Mouse (Mus musculus): Measurements from ENCODE around the gene Gabbr1. TPM values are rescaled to one million over a fixed set of nuclear protein-coding genes. Genes with fewer than 3 reads are reported as not detected.
"Not testable (repeated sequence)": the region's sequence is repeated elsewhere in the genome, so short reads cannot be mapped to it uniquely, and the experiment has no call there.

Gabbr1 gene
- polyA plus RNA-seq, 1 experiment from 2014 or later, result 12.6 TPM

DNA sequence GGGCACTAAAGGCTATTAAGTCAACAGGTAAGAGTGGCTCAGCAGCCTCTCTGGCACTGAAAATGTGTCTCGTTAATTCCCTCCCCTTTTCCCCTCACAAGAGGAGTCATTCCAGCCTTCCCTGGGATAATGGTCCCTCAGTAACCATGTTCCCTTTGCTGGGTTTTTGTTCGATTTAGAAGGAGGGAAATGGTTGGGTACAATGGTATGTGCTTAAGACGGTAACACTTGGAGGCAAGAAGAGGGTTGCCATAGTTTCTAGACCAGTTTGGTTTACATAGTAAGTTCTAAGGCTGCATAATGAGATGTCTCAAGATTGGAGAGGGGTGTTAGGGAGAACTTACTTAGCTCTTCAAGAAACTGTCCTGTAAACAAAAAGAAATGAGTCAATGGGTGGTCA, 34.0 kb upstream of the Gabbr1 start:
- Histone ChIP-seq H3K4me3 (ENCODE audit: low read depth, low read length) (no peak overlapping the region), H3K4me2 (ENCODE audit: low read length) (no peak overlapping the region), H3K36me3 (ENCODE audit: control insufficient read depth, insufficient read depth, low read length) (peaks cover 45% of the 10 kb centered on the region), H3K27ac (ENCODE audit: low read depth) (no peak overlapping the region), H3K9me3 (ENCODE audit: control insufficient read depth, low read length) (no peaks in the 10 kb centered on the region), H3K4me1 (replicated peaks; ENCODE audit: control insufficient read depth, insufficient read depth, low read length) (no peaks in the 10 kb centered on the region), H3K27me3 (replicated peaks; ENCODE audit: control insufficient read depth, insufficient read depth, low read length) (no peaks in the 10 kb centered on the region), H3K9ac (ENCODE audit: low read length) (no peak overlapping the region)
- ATAC-seq (replicated peaks; ENCODE audit: low FRiP score, low TSS enrichment, low read depth) (no peak), DNase-seq (ENCODE audit: low spot score) (no peak)
- WGBS, result 86% methylated on average over 3 of the region's 3 CpGs

DNA sequence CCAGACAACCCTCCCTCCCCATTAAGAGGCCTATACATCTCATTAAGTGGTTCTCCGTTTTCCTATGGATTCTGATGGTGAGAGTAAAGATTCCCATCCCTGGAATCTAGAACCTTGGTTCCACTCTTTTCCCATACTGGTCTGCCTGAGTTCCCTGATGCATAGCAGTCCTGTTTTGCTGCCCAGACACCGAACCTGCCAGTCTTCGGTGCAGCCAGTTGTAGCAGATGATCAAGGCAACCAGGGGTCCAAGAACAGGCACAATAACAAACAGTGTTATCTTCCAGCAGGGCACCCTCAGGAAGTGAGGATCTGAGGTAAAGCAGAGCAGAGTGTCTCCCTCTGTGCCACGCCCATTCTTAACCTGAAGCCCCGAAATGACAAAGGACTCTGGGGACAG, 33.6 kb upstream of the Gabbr1 start:
- H3K36me3 ChIP-seq (ENCODE audit: control insufficient read depth, insufficient read depth, low read length), result peaks cover 41% of the 10 kb centered on the region
- 47% methylated on average over 5 of the region's 5 CpGs for WGBS
- H3K27ac ChIP-seq (ENCODE audit: low read depth), result no peak overlapping the region
- H3K4me1 ChIP-seq (replicated peaks; ENCODE audit: control insufficient read depth, insufficient read depth, low read length), result no peaks in the 10 kb centered on the region
- no peaks in the 10 kb centered on the region for H3K27me3 ChIP-seq (replicated peaks; ENCODE audit: control insufficient read depth, insufficient read depth, low read length)
- no peaks in the 10 kb centered on the region for H3K9me3 ChIP-seq (ENCODE audit: control insufficient read depth, low read length)
- H3K4me2 ChIP-seq (ENCODE audit: low read length), result no peak overlapping the region
- H3K9ac ChIP-seq (ENCODE audit: low read length), result no peak overlapping the region
- H3K4me3 ChIP-seq (ENCODE audit: low read depth, low read length), result no peak overlapping the region
- ATAC-seq (replicated peaks; ENCODE audit: low FRiP score, low TSS enrichment, low read depth), result no peak
- DNase-seq (ENCODE audit: low spot score), result no peak

GRCm38 (mm10) chr17:37016333-37016732, 29.4 kb upstream of the Gabbr1 start:
- Histone ChIP-seq H3K27ac (ENCODE audit: low read depth) (no peak overlapping the region), H3K4me1 (replicated peaks; ENCODE audit: control insufficient read depth, insufficient read depth, low read length) (no peaks in the 10 kb centered on the region), H3K27me3 (replicated peaks; ENCODE audit: control insufficient read depth, insufficient read depth, low read length) (no peaks in the 10 kb centered on the region), H3K4me3 (ENCODE audit: low read depth, low read length) (no peak overlapping the region), H3K9me3 (ENCODE audit: control insufficient read depth, low read length) (no peaks in the 10 kb centered on the region), H3K36me3 (ENCODE audit: control insufficient read depth, insufficient read depth, low read length) (no peaks in the 10 kb centered on the region), H3K9ac (ENCODE audit: low read length) (no peak overlapping the region), H3K4me2 (ENCODE audit: low read length) (no peak overlapping the region)
- DNase-seq (ENCODE audit: low spot score), result no peak
- ATAC-seq (replicated peaks; ENCODE audit: low FRiP score, low TSS enrichment, low read depth), result no peak

GRCm38 (mm10) chr17:37018328-37018727, 27.4 kb upstream of the Gabbr1 start:
- WGBS, result 69% methylated on average over 3 of the region's 3 CpGs
- H3K4me1 ChIP-seq (replicated peaks; ENCODE audit: control insufficient read depth, insufficient read depth, low read length), result no peaks in the 10 kb centered on the region
- H3K4me2 ChIP-seq (ENCODE audit: low read length), result no peak overlapping the region
- no peak overlapping the region for H3K4me3 ChIP-seq (ENCODE audit: low read depth, low read length)
- no peak overlapping the region for H3K9ac ChIP-seq (ENCODE audit: low read length)
- ATAC-seq (replicated peaks; ENCODE audit: low FRiP score, low TSS enrichment, low read depth) (no peak), DNase-seq (ENCODE audit: low spot score) (no peak)
- H3K9me3 ChIP-seq (ENCODE audit: control insufficient read depth, low read length), result no peaks in the 10 kb centered on the region
- no peaks in the 10 kb centered on the region for H3K27me3 ChIP-seq (replicated peaks; ENCODE audit: control insufficient read depth, insufficient read depth, low read length)
- no peak overlapping the region for H3K27ac ChIP-seq (ENCODE audit: low read depth)
- H3K36me3 ChIP-seq (ENCODE audit: control insufficient read depth, insufficient read depth, low read length), result no peaks in the 10 kb centered on the region

- H3K27me3 ChIP-seq (replicated peaks; ENCODE audit: control insufficient read depth, insufficient read depth, low read length); ATAC-seq (replicated peaks; ENCODE audit: low FRiP score, low TSS enrichment, low read depth); H3K4me1 ChIP-seq (replicated peaks; ENCODE audit: control insufficient read depth, insufficient read depth, low read length); DNase-seq (ENCODE audit: low spot score); H3K36me3 ChIP-seq (ENCODE audit: control insufficient read depth, insufficient read depth, low read length); H3K4me2 ChIP-seq (ENCODE audit: low read length); H3K27ac ChIP-seq (ENCODE audit: low read depth); H3K4me3 ChIP-seq (ENCODE audit: low read depth, low read length); H3K9ac ChIP-seq (ENCODE audit: low read length); H3K9me3 ChIP-seq (ENCODE audit: control insufficient read depth, low read length): not testable (repeated sequence)
- WGBS, result 91% methylated on average over 5 of the region's 5 CpGs
These were observed 26.5 kb upstream of the Gabbr1 start for GRCm38 (mm10) chr17:37019242-37019641.

DNA sequence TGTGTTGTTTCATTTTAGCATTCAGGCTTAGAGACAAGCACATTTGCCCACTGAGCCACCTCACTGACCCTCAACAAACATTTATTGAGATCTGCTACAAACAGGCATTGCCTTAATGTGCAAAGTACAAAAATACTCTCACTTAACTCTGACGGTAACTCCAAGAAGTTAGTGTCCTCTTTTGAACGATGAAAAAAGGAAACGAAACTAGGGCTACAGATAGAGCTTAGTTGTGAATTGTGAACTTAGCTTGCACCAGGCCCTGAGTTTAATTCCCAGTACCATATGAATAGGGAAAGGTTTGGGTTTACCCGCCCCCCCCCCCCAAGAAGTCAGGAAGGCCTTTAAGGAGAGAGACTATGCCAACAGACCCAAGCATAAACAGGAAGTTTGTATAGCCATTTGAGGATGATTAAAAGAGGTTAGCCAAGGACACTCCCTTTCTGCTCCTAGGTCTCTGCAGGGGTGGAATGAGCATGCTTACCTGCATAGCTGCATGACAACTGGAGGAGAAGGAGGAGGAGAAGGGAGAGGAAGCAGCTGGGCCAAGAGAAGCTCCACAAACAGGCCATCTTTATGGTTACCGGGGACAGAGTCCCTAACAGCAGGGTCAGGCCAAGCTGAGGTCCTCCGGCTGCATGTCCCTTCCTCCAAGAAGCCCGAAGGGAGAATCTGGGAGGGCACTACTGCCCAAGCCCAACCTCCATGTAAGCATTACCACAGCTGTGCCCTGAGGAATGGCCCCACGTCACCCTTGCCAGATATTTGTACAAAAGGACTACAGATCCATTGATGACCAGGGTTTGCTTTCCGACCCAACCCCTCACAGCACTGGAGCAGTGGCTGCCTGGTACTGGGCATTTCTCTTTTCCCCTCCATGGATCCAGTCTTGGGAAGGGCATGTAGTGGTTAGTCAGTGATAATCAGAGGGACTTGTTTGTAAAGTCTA, 22.9 kb upstream of the Gabbr1 start, which contains the start of gene Mog:
TSS of gene Mog (minus strand) at position 771 of the 949 bp plus-strand sequence.
- no peak within 1 kb of the TSS for H3K9ac ChIP-seq (ENCODE audit: low read length)
- H3K27ac ChIP-seq (ENCODE audit: low read depth), result no peak within 1 kb of the TSS
- DNase-seq (ENCODE audit: low spot score) (no peak), ATAC-seq (replicated peaks; ENCODE audit: low FRiP score, low TSS enrichment, low read depth) (no peak)
- 0 out of 2 replicates have a peak, but pooled peaks cover 5% of the 10 kb centered on the region for H3K4me1 ChIP-seq (replicated peaks; ENCODE audit: control insufficient read depth, insufficient read depth, low read length)
- H3K27me3 ChIP-seq (replicated peaks; ENCODE audit: control insufficient read depth, insufficient read depth, low read length), result no peaks in the 10 kb centered on the region
- no peaks in the 10 kb centered on the region for H3K36me3 ChIP-seq (ENCODE audit: control insufficient read depth, insufficient read depth, low read length)
- H3K9me3 ChIP-seq (ENCODE audit: control insufficient read depth, low read length), result no peaks in the 10 kb centered on the region
- H3K4me3 ChIP-seq (ENCODE audit: low read depth, low read length), result no peak within 1 kb of the TSS
- 67% methylated on average over 9 of the region's 9 CpGs for WGBS
- H3K4me2 ChIP-seq (ENCODE audit: low read length), result no peak within 1 kb of the TSS

GRCm38 (mm10) chr17:37026425-37026824, 19.3 kb upstream of the Gabbr1 start:
- DNase-seq (ENCODE audit: low spot score) (no peak), ATAC-seq (replicated peaks; ENCODE audit: low FRiP score, low TSS enrichment, low read depth) (no peak)
- H3K4me3 ChIP-seq (ENCODE audit: low read depth, low read length), result no peak overlapping the region

GRCm38 (mm10) chr17:37027486-37027885, 18.3 kb upstream of the Gabbr1 start:
- DNase-seq (ENCODE audit: low spot score) (no peak), ATAC-seq (replicated peaks; ENCODE audit: low FRiP score, low TSS enrichment, low read depth) (no peak)
- 96% methylated on average over 4 of the region's 4 CpGs for WGBS
- H3K4me2 ChIP-seq (ENCODE audit: low read length), result 0 out of 2 replicates have a peak overlapping the region, but pooled peaks have one; percentile 47
- H3K27me3 ChIP-seq (replicated peaks; ENCODE audit: control insufficient read depth, insufficient read depth, low read length), result no peaks in the 10 kb centered on the region
- H3K9ac ChIP-seq (ENCODE audit: low read length), result no peak overlapping the region
- 0 out of 2 replicates have a peak, but pooled peaks cover 5% of the 10 kb centered on the region for H3K4me1 ChIP-seq (replicated peaks; ENCODE audit: control insufficient read depth, insufficient read depth, low read length)
- H3K9me3 ChIP-seq (ENCODE audit: control insufficient read depth, low read length), result no peaks in the 10 kb centered on the region
- no peaks in the 10 kb centered on the region for H3K36me3 ChIP-seq (ENCODE audit: control insufficient read depth, insufficient read depth, low read length)
- no peak overlapping the region for H3K4me3 ChIP-seq (ENCODE audit: low read depth, low read length)
- peak overlapping the region; percentile 97 for H3K27ac ChIP-seq (ENCODE audit: low read depth)

More at GRCm38 (mm10) chr17:37026425-37026824, 19.3 kb upstream of the Gabbr1 start:
- H3K9me3 ChIP-seq (ENCODE audit: control insufficient read depth, low read length), result no peaks in the 10 kb centered on the region
- 93% methylated on average over 2 of the region's 2 CpGs for WGBS
- H3K4me2 ChIP-seq (ENCODE audit: low read length), result no peak overlapping the region
- no peaks in the 10 kb centered on the region for H3K27me3 ChIP-seq (replicated peaks; ENCODE audit: control insufficient read depth, insufficient read depth, low read length)
- H3K27ac ChIP-seq (ENCODE audit: low read depth), result no peak overlapping the region
- H3K36me3 ChIP-seq (ENCODE audit: control insufficient read depth, insufficient read depth, low read length), result no peaks in the 10 kb centered on the region
- H3K9ac ChIP-seq (ENCODE audit: low read length), result no peak overlapping the region
- H3K4me1 ChIP-seq (replicated peaks; ENCODE audit: control insufficient read depth, insufficient read depth, low read length), result 0 out of 2 replicates have a peak, but pooled peaks cover 5% of the 10 kb centered on the region

All from intestine, embryonic 14.5 days (tissue).